Mouse (Mus musculus) mesoderm, embryonic 11.5 days (tissue): ENCODE measurements around the gene Abat.

Experiments
- DNase-seq: peaks from one replicate; pipeline ENCODE4 v3.0.0-alpha.2; 2012; ENCODE audit warnings: low read depth, low spot score

Gene Abat

GRCm38 (mm10) chr16:8573751-8574150 lies 60.5 kb downstream of the Abat start:
- peak; percentile 56 for DNase-seq

DNA sequence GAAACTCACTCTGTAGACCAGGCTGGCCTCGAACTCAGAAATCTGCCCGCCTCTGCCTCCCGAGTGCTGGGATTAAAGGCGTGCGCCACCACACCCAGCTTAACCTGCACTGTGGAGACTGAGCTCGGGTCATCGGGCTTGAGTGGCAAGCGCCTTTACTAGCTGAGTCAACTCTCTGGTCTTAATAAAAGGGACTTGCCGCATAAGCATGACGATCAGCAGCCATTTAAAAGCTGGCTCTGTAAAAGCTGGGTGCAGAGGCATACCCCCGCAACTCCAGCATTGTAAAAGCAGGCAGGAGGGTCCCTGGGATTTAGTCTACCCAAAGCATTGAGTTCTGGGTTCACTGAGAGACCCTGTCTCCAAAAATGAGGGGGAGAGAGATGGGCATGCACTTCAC lies 61.1 kb downstream of the Abat start:
- no peak for DNase-seq

DNA sequence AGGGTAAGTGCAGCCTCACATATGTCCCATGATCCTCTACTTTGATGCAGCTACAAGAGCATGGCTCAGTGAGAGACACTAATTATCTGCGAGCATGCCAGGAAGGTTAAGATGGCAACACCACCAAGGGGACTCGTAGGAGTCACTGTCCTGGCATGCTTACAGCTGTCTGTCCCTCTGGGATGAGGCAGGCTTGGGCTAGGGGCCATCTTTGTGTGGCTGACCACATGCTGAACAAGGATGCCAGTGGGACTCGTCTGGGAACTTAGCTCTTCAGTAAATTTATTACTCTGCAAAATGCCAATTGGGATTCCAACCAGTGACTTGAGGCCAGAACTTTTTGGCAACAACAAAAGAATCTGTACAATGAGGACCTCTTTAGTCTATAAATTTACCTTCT lies 62.9 kb downstream of the Abat start:
- DNase-seq, result no peak

- DNase-seq, result no peak
Measured at GRCm38 (mm10) chr16:8576901-8577300, 63.7 kb downstream of the Abat start.

DNA sequence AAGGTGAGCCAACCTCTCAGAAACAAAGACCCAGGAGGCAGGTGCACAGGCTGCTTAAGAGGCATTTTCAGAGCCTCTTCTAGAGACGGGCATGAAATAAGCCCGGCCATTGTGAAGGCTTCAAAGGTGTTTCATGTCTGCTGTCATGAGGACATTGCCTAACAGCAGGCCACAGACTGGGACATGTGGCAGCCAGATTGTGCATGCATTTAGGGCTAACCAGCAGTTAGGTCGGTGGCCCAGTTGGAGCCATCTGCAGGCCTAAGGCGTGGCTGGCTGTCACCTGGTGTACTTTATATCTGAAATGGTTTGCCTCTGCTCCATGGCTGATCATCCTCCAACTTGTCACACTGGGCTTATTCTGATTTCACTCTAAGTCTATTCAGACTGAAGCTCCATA lies 65.1 kb downstream of the Abat start:
- no peak for DNase-seq

GRCm38 (mm10) chr16:8579546-8579945 lies 66.3 kb downstream of the Abat start:
- DNase-seq, result no peak

GRCm38 (mm10) chr16:8581661-8582239 lies 68.5 kb downstream of the Abat start:
- DNase-seq, result no peak

DNA sequence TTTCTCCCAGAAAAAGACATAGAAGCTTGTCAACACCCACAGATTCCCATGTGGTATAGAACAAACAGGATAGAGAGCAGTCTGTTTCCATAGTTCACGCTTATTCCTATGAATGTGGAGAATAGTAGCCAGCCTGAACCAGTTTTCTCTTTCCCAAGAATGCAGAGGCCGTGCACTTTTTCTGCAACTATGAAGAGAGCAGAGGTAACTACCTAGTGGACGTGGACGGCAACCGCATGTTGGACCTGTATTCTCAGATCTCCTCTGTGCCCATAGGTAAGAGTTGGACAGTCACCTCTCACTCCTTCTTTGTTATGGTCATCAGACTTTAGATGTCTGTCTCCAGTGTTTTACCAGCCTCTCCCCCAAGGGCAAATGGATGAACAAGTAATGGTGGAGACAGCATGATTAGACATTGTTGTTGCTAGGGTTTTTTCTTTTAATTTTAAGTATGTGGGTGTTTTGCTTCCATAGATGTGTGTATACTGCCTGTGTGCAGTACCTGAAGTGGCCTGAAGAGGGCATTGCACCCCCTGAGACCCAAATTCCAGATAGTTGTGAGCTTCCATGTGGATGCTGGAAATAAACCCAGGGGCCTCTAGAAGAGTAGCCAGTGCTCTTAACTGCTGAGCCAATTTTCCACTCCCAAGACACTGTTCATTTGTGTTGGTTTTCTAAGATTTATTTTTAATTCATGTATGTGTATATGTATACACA lies 69.5 kb downstream of the Abat start:
- no peak for DNase-seq

- DNase-seq, result no peak
Measured at GRCm38 (mm10) chr16:8584248-8584647, 71.0 kb downstream of the Abat start.

- no peak for DNase-seq
Measured at GRCm38 (mm10) chr16:8585056-8585455, 71.8 kb downstream of the Abat start.

DNA sequence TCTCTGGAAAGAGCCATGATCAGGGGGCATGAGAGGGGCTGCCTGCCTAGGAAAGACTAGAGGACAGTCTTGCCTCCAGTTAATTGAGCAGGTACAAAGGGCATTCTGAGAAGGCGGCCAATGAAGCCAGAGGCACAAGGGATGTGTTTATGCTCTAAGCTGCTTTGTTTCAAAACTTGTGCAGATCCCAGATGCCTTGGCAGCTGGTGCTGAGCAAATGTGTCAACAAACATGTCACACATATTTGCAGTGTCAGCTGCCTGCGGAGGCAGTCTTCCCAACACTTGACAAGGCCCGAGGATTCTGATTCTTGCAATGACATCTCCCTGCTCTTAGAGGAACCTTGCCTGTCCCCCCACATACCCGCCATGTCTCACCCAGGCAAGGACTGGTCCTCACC lies 82.2 kb downstream of the Abat start:
- DNase-seq, result no peak

DNA sequence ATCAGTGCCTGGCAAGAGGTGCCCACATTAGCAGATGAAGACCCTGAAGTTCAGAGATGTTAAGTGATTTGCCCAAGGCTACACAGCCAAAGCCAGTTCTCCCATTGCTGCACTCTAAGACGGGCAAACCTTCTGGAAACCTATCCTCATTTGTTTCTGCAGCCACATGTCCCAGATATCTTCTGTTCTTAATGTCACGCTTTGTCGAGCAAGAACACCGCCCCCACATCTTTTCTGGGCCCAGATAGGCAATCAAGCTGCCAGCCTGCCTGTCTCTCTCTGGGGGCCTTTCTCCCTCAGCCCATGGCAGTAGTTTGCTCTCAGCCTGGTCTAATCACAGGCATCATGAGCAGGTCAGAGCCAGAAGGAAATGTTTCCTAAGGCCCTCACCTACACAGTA lies 83.1 kb downstream of the Abat start:
- no peak for DNase-seq

GRCm38 (mm10) chr16:8597516-8597915 lies 84.3 kb downstream of the Abat start:
- DNase-seq, result no peak

DNA sequence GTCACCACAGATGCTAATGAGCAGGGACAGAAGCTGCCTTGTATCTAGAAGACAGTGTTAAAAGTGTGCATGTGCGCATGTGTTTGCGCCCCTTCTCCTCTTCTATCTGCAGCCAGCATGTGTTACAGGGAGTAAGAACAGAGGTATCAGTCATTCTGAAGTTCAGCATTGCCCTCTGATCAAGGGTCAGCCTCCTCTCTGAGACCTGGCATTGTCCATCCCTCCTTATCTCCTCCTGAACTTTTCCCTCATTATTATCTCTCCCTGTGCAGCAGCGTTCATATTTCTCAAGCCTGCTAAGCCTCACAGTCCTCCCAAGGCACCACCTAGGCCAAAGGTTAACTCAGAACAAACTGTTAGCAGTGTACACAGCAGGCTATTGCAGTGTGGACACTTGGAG lies 90.6 kb downstream of the Abat start:
- no peak for DNase-seq

DNA sequence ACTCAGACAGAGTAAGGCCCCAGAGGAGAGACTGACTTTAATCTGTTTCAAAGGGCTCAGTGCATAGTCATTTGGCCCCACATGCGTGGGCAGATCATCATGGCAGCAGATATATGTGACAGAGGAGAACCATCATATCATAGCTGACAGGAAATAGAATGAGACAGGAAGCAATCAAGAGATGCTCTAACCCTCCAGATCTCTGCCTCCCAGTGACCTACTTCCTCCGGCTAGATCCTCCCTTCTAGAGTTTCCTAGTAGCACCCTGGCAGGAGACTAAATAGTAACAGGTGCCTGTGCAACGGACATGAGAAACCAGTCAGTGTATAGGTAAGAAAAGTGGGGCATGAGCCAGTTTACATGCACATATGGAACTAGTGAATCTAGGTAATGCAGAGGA lies 97.2 kb downstream of the Abat start:
- DNase-seq, result no peak

GRCm38 (mm10) chr16:8612214-8613005 lies 99.2 kb downstream of the Abat start:
- DNase-seq, result no peak

- no peak for DNase-seq
Measured at GRCm38 (mm10) chr16:8613039-8613438, 99.8 kb downstream of the Abat start.

GRCm38 (mm10) chr16:8613447-8613846 lies 100.2 kb downstream of the Abat start:
- DNase-seq, result no peak

DNA sequence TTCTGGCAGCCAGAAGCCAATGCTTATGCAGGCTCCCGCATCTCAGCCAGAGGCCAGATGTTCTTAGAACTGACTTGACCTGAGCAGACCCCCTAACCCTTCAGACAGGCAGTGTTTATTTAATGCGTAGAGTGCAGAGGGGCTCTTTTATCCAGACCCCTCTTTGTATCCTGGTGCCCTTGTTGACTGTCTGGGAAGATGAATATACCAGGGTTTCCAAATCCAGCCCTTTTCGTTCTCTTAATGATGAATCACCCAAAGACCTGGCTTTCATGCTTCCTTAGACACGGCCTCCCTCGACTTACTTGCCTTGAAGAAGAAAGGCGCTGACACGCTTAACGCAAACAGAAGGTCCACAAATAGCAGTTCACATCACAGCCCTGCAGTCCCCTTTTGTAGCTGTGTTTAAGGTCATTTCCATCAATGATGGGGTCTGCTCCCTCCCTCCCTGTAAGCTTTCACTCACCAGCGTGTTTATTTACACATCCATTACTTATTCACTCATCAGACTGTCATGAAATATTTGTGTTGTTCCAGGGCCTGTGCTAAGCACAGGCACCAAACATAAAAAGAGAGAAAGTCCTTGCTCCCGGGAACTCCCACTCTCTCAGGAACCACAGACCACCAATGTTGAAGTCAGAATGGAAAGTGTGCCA lies 106.6 kb downstream of the Abat start:
- peak; percentile 59 for DNase-seq

GRCm38 (mm10) chr16:8620315-8621115 lies 107.3 kb downstream of the Abat start:
- no peak for DNase-seq

GRCm38 (mm10) chr16:8630419-8630818 lies 117.2 kb downstream of the Abat start:
- DNase-seq, result no peak
